Mouse (Mus musculus): ENCODE measurements around the gene Rundc3a. TPM values are rescaled to one million over a fixed set of nuclear protein-coding genes. Genes with fewer than 3 reads are reported as not detected.

The Rundc3a gene
- total RNA-seq, 2 experiments from 2014 or later = 261 to 262 TPM

DNA sequence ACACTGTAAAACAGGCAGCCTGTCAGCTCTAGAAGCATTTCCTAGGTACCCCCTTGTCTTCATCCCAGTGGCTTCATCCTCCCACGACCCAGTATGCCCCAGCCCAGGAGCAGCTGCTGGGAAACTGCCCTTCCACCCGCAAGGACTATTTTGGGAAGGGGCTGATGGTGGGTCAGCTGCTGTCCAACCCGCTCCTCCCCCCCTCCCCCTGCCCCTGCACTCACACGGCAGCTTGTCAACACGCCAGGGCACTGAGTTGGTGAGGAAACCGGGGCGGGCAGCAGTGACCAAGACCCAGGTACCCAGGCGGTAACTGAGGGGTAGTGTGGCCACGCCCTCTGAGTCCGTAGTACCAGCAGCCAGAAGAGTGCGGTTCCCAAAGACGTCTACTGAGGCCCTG is 50.5 kb downstream of the Rundc3a start:
- no peak for DNase-seq
- intact Hi-C loops (cut with DNase I) = no loop called here

DNA sequence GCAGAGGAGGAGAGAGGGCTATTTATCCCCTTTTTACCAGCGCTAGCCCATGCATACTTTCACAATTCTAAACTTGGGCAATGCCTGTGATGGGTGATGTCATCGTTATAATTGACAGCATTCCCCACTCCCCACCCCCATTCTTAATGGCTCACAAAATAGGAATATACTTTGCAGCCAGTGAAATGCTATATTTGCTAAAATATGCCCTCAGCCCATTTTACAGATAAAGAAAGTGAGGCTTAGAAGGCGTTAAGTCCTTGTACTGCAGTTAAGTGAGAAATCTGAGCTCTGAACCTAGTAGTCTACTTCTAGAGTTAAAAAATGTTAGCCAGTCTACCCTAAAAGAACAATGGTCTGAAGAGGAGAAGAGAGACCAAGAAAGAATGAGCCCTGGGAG is 51.1 kb downstream of the Rundc3a start:
- intact Hi-C loops (cut with DNase I) = no loop called here
- DNase-seq = no peak

DNA sequence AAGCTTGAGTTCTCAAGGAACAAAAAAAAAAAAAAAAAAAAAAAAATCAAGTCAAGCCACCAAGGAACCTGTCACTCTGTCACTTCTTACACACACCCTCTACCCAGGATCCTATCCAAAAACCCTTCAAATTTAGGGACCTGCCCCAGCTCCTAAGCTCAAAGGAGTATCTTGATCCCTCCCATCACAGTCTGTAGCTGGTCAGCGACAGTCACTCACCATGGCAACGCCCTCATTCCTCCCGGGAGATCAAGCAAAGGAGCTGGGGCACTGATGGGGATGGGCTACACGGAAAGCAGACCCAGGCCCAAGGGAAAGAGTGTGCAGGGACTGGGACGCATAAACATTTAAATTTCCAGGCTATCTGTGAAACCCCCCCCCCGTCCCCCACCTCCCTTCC is 51.6 kb downstream of the Rundc3a start:
- no peak for DNase-seq
- intact Hi-C loops (cut with DNase I) = no loop called here

DNA sequence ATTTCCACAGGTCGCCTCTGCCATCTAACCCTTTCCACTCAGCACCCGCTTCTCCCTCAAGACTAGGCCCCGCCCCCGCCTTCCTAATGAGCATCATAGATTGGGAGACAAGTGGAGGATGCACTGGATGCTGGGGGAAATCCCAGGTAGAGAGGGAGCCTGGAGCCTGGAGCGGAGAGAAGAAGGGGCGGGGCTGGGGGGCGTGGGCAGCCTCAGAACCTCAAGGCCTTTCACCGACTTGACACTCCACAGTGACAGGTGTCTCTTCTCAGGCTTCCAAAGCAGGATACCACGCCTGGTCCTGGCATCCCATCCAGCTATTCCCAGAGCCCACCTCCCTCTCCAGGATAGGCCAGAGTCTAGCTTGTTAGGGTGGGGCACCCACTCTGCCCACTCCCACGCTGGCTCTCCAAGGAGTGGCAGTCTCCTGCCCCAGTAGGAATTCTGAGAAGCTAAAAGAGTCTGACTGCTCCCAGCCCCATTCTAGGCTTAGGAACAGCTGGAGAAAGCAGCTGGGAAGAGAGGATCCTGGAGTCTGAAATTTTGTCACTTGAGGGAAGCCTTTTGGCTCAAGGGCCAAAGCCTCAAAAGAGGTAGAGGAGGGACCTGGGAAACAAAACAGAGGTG is 52.2 kb downstream of the Rundc3a start:
- no peak for DNase-seq
- intact Hi-C loops (cut with DNase I) = no loop called here

DNA sequence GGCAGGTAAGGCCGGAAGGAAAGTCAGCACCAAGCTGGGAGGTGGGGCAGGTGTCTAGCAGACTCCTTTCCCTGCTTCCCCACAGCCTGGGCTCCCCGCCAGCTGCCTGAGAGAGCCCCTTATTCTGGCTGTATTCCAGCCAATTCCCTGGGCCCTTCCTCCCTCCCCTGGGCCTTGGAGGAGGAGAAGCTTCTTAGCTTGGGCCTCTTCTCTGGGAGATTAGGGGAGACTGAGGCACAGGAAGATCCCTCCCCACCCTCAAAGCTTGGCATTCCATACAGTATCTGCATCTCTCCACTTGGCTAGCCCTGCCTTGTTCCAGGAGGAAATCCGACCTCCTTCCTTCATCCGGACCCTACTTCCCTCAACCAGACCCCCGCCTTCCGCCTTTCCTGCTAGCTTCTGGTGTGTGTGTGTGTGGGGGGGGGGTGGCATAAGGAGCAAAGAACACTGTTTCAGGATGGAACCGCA is 52.7 kb downstream of the Rundc3a start:
- DNase-seq = peak; percentile 78
- intact Hi-C loops (cut with DNase I) = no loop called here

DNA sequence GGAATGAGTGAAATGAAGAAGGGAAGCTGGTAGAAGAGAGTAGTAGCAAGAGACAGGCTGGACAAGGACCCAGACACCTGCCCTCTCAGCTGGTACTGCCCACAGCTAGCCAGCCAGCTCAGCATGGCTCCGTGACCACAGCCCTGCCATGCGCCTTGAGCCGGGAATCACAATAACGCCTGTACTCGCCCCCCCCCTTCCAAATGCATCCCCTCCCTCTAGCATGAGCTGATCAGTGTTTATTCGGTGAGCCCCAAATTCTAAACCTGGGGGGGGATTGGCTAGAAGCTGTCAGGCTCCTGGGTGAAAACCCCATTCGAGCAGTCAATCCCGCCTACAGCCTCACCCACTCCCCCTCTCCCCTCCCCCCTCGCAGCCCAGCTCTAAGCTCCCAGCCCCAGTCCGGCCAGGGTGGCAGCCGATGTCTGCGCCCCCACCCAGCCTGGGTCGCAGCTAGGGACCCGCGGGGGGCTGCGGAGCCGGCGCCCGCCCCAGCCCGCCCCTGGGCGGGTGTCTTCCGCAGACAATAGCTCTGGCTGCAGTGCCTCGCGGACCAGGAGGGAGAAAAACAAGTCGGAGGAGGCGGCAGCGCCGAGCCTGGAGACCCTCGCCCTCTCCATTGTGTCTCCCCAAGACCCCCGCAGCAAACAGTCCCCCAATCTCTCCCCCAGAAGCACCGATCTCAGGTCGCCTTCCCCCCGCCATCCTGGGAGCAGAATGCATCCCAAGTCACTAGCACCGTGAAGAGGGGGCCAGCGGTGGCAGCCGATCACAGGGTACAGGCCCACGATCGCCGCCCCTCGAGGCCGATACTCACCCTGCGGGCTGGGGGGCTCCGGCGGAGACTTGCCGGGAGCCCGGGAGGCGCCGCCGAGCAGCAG is 53.6 kb downstream of the Rundc3a start:
- peak; percentile 76 for DNase-seq

DNA sequence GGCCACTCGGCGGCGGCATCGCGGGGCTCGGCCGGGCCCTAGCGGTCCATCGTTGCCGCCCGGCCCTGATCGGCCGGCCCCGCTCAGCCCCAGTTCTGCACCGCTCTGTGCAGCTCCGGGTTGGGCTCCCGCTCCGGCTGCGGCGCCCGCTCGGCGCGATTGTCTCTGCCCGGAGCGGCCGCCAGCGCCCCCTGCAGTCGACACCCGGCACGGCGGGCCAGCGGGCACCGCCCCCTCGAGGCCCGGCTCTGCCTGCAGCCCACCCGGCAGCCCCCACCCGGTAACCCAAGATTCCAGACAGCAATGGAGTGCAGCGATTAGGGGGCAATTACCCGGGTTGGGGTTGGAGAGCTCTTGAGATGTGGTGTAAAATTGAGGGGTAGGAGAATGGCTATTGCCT is 54.3 kb downstream of the Rundc3a start, which contains the start of gene Fam171a2:
Gene Fam171a2 (minus strand): TSS at position 186 of the 400 bp plus-strand sequence.
- intact Hi-C loops (cut with DNase I) = no loop called here

More for the DNA sequence above, 53.6 kb downstream of the Rundc3a start:
- intact Hi-C loops (cut with DNase I) = no loop called here

DNA sequence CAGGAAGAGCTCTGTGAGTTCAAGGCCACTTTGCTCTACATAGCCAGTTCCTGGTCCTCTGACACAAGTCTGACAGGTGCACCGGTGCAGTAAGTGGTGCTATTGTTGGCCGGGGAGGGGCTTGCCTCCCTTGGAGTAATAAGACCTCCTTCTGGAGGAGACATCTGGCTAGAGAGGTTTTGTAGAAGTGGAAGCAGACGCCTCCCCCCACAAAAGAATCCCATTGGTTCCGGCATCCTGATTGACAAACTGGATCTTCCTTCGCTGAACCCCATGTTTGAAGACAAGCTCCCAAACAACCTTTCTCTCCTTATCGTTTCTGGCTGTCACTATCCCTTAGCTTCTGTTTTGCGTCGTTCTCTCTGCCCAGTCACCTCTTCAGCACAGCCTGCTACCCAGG is 55.1 kb downstream of the Rundc3a start:
- intact Hi-C loops (cut with DNase I) = no loop called here
- DNase-seq = no peak

More for the DNA sequence above, 54.3 kb downstream of the Rundc3a start, which contains the start of gene Fam171a2:
- peak; percentile 90 for DNase-seq

DNA sequence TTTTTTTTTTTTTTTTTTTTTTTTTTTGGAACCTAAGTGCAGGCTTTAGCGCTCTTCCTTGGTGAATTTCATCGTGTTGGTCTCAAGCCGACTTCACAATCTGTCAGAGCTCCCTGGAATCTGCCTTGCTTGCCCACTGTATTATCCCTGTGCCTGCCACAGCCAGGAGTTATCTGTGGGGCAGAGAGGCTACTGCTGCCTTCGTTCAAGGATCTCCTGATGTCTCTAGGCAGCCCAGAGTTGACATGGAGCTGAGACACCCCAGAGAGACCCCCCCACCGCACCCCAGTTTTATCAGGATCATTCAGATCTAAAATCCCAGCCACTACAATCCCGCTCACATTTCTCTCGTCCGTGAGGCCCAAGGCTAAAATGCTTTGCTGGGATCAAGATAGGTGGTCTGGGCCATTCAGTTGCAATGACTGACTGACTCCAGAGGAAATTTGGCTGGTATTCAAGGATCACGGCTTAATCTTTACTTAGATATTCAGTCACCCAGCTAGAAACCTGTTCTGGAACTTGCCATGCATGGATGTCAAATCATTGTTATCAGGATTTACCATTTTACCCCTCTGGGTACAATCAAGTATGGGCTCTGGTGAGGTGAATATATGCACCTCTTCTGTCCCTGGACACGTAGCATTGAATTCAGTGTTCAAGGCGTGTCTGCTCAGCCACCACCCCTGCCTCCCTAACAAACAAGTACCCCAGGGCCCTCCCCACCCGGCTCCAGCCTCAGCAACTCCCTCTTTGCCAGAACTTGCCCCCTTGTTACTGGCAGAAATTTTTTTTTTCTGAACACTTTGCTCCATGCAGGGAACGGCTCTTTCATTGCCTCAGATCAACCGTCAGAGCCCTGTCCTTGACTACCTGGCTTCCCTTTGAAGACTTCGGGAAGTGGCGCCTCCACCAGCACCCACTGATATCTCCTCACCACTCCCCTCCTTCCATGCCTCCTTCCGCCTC is 56.1 kb downstream of the Rundc3a start:
- intact Hi-C loops (cut with DNase I) = no loop called here

More for the DNA sequence above, 56.1 kb downstream of the Rundc3a start:
- no peak for DNase-seq

Small RNA genes lying within 50 kb of the gene (microRNA-seq; reads per million reads assigned to microRNA genes)
- gene Mir6930 = not detected

Other genes starting within 250 kb of the Rundc3a start
- gene Nags, start 247.9 kb upstream of the Rundc3a start, total RNA-seq (2021) = under 1 TPM in 1 of 2 experiments, not detected in 1; 0.16 TPM
- 10 to 100 TPM; 23.8 to 26.4 TPM for gene Tmem101, start 237.0 kb upstream of the Rundc3a start, total RNA-seq (2021)
- gene Lsm12, start 208.1 kb upstream of the Rundc3a start, total RNA-seq (2021) = 10 to 100 TPM; 84.5 to 86.0 TPM
- gene G6pc3, start 203.8 kb upstream of the Rundc3a start, total RNA-seq (2021) = 10 to 100 TPM; 34.6 to 35.4 TPM
- gene Hdac5, start 163.2 kb upstream of the Rundc3a start, total RNA-seq (2021) = 100 to 1,000 TPM; 205 to 213 TPM
- 1 to 10 TPM; 1.4 to 1.6 TPM for gene BC030867, start 144.5 kb upstream of the Rundc3a start, total RNA-seq (2021)
- gene Asb16, start 124.7 kb upstream of the Rundc3a start, total RNA-seq (2021) = under 1 TPM; 0.91 to 0.98 TPM
- gene Tmub2, start 108.5 kb upstream of the Rundc3a start, total RNA-seq (2021) = 10 to 100 TPM; 53.6 to 56.1 TPM
- gene Atxn7l3, start 96.8 kb upstream of the Rundc3a start, total RNA-seq (2021) = 100 to 1,000 TPM; 183 to 189 TPM
- gene Ubtf, start 73.7 kb upstream of the Rundc3a start, total RNA-seq (2021) = 100 to 1,000 TPM; 113 to 115 TPM
- 1 to 10 TPM in 1 of 2 experiments, under 1 TPM in 1; 0.87 to 1.9 TPM for gene Slc4a1, start 27.2 kb upstream of the Rundc3a start, total RNA-seq (2021)
- 10 to 100 TPM; 57.2 to 58.8 TPM for gene Slc25a39, start 14.5 kb downstream of the Rundc3a start, total RNA-seq (2021)
- gene Grn, start 36.9 kb downstream of the Rundc3a start, total RNA-seq (2021) = 10 to 100 TPM; 54.0 to 58.5 TPM
- gene Fam171a2, start 54.3 kb downstream of the Rundc3a start, total RNA-seq (2021) = 100 to 1,000 TPM; 237 to 243 TPM
- gene Itga2b, start 76.7 kb downstream of the Rundc3a start, total RNA-seq (2021) = 1 to 10 TPM; 3.6 to 4.0 TPM
- 10 to 100 TPM; 59.6 to 62.6 TPM for gene Gpatch8, start 163.0 kb downstream of the Rundc3a start, total RNA-seq (2021)
- 1 to 10 TPM; 2.0 to 2.2 TPM for gene Gm11627, start 186.1 kb downstream of the Rundc3a start, total RNA-seq (2021)
- gene Fzd2, start 211.0 kb downstream of the Rundc3a start, total RNA-seq (2021) = 1 to 10 TPM; 6.8 to 7.4 TPM